Mouse (Mus musculus) kidney, embryonic 14.5 days (tissue): ENCODE measurements around the gene Plxna4. TPM values are rescaled to one million over a fixed set of nuclear protein-coding genes. Genes with fewer than 3 reads are reported as not detected.

Experiments used
- ATAC-seq: fragments of 200-750 bp; cut with Nextera tagmentation; 2 replicates; pipeline ENCODE4 v1.8.0; 2017; ENCODE audit warnings: moderate number of reproducible peaks, mild to moderate bottlenecking, moderate TSS enrichment, moderate library complexity; ENCODE audit not compliant: low FRiP score, low TSS enrichment
- H3K27ac ChIP-seq: fragments of 300-500 bp; sonication (generic); 2 replicates; pipeline ENCODE4 v1.5.1; 2014; ENCODE audit warnings: low read depth, mild to moderate bottlenecking, low read length, moderate library complexity, mixed read lengths
- H3K27me3 ChIP-seq: fragments of 300-500 bp; sonication (generic); 2 replicates; pipeline ENCODE4 v1.6.1; 2014; ENCODE audit warnings: mild to moderate bottlenecking, low read length; ENCODE audit not compliant: control insufficient read depth, insufficient read depth
- H3K36me3 ChIP-seq: fragments of 300-500 bp; sonication (generic); 2 replicates; pipeline ENCODE4 v1.6.1; 2014; ENCODE audit warnings: low read length, mixed read lengths; ENCODE audit not compliant: control insufficient read depth, insufficient read depth
- H3K4me1 ChIP-seq: fragments of 300-500 bp; sonication (generic); 2 replicates; pipeline ENCODE4 v1.6.1; 2014; ENCODE audit warnings: low read length, mixed read lengths; ENCODE audit not compliant: control insufficient read depth, insufficient read depth
- H3K4me2 ChIP-seq: fragments of 300-500 bp; sonication (generic); replicated peaks from 2 replicates; pipeline ENCODE4 v1.6.1; 2014; ENCODE audit warnings: low read depth, mild to moderate bottlenecking, low read length
- H3K4me3 ChIP-seq: fragments of 300-500 bp; sonication (generic); 2 replicates; pipeline ENCODE4 v1.5.1; 2014; ENCODE audit warnings: mild to moderate bottlenecking, low read length
- H3K9ac ChIP-seq: fragments of 300-500 bp; sonication (generic); 2 replicates; pipeline ENCODE4 v1.6.1; 2014; ENCODE audit warnings: low read depth, mild to moderate bottlenecking, low read length, moderate library complexity
- H3K9me3 ChIP-seq: fragments of 300-500 bp; sonication (generic); 2 replicates; pipeline ENCODE4 v1.6.1; 2016; ENCODE audit warnings: low read length; ENCODE audit not compliant: control insufficient read depth
- WGBS: fragments of 180-500 bp; shearing (Covaris S2); extraction: QIAGEN DNeasy Blood & Tissue Kit; methylation state at CpG from one replicate; pipeline ENCODE4 v1.1.7; 2014; 5-methylcytosine and 5-hydroxymethylcytosine counted together
- polyA plus RNA-seq: library from polyadenylated mRNA; unstranded; fragments of >200 nt; fragmentation: Nextera tagmentation; extraction: Ambion mirVana; gene quantifications from 2 replicates; pipeline ENCODE4 v1.2.1, GENCODE M21; 2014

Plxna4 gene
- polyA plus RNA-seq, 1 experiment from 2014 or later: 1.2 TPM

- no peak overlapping the region for H3K4me2 ChIP-seq
- H3K27ac ChIP-seq: no peak overlapping the region
- H3K9ac ChIP-seq: no peak overlapping the region
- H3K9me3 ChIP-seq: no peaks in the 10 kb centered on the region
- no peaks in the 10 kb centered on the region; the same call in 1 of the 2 replicates for H3K4me1 ChIP-seq
- no peaks in the 10 kb centered on the region for H3K27me3 ChIP-seq
- 84% methylated on average over 4 of the region's 4 CpGs for WGBS
- no peak for ATAC-seq
- H3K4me3 ChIP-seq: no peak overlapping the region
- no peaks in the 10 kb centered on the region for H3K36me3 ChIP-seq
Measured at GRCm38 (mm10) chr6:32475958-32476357, 112.0 kb downstream of the Plxna4 start.

GRCm38 (mm10) chr6:32472062-32472461 lies 115.9 kb downstream of the Plxna4 start:
- H3K27ac ChIP-seq: no peak overlapping the region
- WGBS: 76% methylated on average over 5 of the region's 5 CpGs

DNA sequence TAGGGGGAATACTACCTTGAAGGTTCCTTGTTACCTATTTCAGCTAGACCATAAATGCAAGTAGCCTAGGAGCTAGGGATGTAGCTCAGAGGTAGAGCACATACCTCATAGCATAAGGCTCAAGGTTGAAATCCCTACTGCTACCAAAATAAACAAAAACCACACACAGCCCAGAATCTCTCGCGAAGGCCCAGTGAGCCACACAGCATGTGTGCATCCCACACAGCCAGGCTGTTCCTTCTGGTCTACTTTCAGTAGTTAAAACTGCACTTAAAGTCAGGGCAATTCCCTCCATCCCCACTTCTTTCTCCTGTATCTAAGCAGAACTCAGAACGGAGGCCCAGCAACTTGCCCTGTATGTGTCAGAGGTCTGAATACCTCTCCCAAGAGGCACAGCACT lies 116.4 kb downstream of the Plxna4 start:
- no peaks in the 10 kb centered on the region for H3K27me3 ChIP-seq
- H3K9me3 ChIP-seq: no peaks in the 10 kb centered on the region
- WGBS: 61% methylated on average over 3 of the region's 3 CpGs
- H3K4me1 ChIP-seq: no peaks in the 10 kb centered on the region
- H3K36me3 ChIP-seq: no peaks in the 10 kb centered on the region
- no peak for ATAC-seq
- no peak overlapping the region for H3K4me3 ChIP-seq
- no peak overlapping the region for H3K4me2 ChIP-seq
- H3K9ac ChIP-seq: no peak overlapping the region
- H3K27ac ChIP-seq: no peak overlapping the region

More at GRCm38 (mm10) chr6:32472062-32472461, 115.9 kb downstream of the Plxna4 start:
- no peak overlapping the region for H3K9ac ChIP-seq
- no peak for ATAC-seq
- no peak overlapping the region for H3K4me2 ChIP-seq
- no peaks in the 10 kb centered on the region for H3K27me3 ChIP-seq
- H3K4me3 ChIP-seq: no peak overlapping the region
- H3K4me1 ChIP-seq: no peaks in the 10 kb centered on the region
- H3K9me3 ChIP-seq: no peaks in the 10 kb centered on the region
- H3K36me3 ChIP-seq: no peaks in the 10 kb centered on the region

DNA sequence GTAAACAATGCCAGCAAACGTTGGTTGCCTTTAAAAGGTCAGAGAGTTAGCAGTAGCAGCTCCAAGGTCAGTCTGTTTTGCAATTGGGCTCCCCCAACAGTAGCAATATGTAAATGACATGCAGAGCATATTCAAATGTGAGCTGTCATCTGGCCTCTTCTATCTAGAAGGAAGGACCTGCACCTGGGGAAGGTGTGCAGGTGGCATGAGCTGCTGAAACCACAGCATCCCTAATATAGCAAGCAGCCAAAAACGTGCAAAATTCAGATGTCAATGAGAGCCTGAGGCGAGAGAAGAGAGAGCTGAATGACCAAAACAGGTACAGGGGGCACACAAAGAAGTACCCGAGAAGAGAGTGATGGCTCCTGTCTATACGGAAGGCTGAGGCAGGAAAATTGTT lies 118.8 kb downstream of the Plxna4 start:
- no peak overlapping the region for H3K4me2 ChIP-seq
- H3K27me3 ChIP-seq: no peaks in the 10 kb centered on the region
- H3K9me3 ChIP-seq: no peaks in the 10 kb centered on the region
- H3K36me3 ChIP-seq: no peaks in the 10 kb centered on the region
- no peak overlapping the region for H3K27ac ChIP-seq
- WGBS: 67% methylated on average over 5 of the region's 5 CpGs
- no peaks in the 10 kb centered on the region for H3K4me1 ChIP-seq
- H3K9ac ChIP-seq: no peak overlapping the region
- no peak for ATAC-seq
- H3K4me3 ChIP-seq: no peak overlapping the region

DNA sequence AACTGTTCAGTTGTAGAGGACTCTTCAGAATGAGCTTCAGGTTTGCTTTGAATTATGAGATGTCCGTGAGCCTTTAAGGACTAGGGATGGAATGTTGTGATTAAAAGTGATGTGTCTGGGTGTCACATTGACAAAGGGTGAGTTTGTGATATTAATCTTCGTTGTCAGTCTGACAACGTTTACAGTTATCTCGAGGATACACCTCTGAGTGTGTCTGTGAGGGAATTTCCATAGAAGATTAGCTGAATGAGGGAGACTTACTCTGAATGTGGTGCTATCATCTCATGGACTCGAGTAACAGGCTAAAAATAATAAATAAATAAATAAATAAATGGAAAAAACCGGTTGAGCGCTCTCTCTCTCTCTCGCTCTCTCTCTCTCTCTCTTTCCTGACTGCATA lies 122.9 kb downstream of the Plxna4 start:
- Histone ChIP-seq H3K4me1 (no peaks in the 10 kb centered on the region), H3K9ac (no peak overlapping the region), H3K36me3 (no peaks in the 10 kb centered on the region), H3K27ac (no peak overlapping the region), H3K4me3 (no peak overlapping the region), H3K9me3 (no peaks in the 10 kb centered on the region), H3K27me3 (no peaks in the 10 kb centered on the region), H3K4me2 (no peak overlapping the region)
- 75% methylated on average over 8 of the region's 8 CpGs for WGBS
- ATAC-seq: no peak

GRCm38 (mm10) chr6:32464637-32465036 lies 123.4 kb downstream of the Plxna4 start:
- WGBS: 26% methylated on average over 8 of the region's 8 CpGs
- H3K4me1 ChIP-seq: no peaks in the 10 kb centered on the region
- H3K36me3 ChIP-seq: no peaks in the 10 kb centered on the region
- no peak overlapping the region for H3K9ac ChIP-seq
- H3K27ac ChIP-seq: no peak overlapping the region
- H3K4me2 ChIP-seq: no peak overlapping the region
- no peaks in the 10 kb centered on the region for H3K9me3 ChIP-seq
- no peak for ATAC-seq
- no peaks in the 10 kb centered on the region for H3K27me3 ChIP-seq
- H3K4me3 ChIP-seq: no peak overlapping the region

DNA sequence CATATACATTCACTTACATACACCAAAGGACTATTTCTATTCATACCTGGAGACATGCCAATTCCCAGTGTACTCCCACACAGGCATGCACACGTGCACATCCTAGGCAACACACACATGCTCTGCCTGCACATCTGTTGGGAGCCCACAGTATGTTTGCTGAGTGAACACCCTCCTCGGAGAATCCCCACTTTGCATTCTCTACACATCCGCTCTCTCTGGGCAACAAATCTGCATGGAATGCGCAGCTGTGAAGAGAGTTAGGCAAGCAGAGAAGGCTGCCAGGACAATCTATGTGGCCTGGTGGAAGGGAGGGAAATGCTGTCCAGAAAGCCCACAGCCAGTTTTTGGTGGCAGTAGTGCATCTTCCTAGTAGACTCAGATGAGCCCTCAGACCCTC lies 123.9 kb downstream of the Plxna4 start:
- Histone ChIP-seq H3K27me3 (no peaks in the 10 kb centered on the region), H3K9ac (no peak overlapping the region), H3K4me3 (no peak overlapping the region), H3K4me2 (no peak overlapping the region), H3K27ac (no peak overlapping the region), H3K36me3 (no peaks in the 10 kb centered on the region), H3K4me1 (no peaks in the 10 kb centered on the region), H3K9me3 (no peaks in the 10 kb centered on the region)
- no peak for ATAC-seq
- 70% methylated on average over 4 of the region's 4 CpGs for WGBS

DNA sequence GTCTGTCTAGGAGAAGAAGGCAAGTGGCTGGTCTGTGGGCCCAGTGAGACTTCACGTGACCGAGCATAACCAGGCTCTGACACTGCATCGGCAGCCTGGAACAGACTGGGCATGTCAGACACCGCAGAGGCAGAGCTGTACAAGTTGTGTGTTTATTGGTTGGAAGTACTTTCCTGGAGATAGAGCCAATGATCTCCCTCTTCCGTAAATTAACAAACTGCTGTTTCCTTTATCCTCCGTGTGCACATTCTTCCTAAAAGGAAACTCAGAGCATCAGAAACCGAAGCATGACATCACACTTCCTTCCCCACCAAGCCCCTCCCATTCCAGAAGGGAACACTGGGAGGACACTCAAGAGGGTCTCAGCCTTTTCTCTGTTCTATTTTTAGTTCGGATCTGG lies 127.6 kb downstream of the Plxna4 start:
- no peaks in the 10 kb centered on the region for H3K36me3 ChIP-seq
- no peak for ATAC-seq
- no peak overlapping the region for H3K4me3 ChIP-seq
- no peak overlapping the region for H3K27ac ChIP-seq
- H3K9ac ChIP-seq: no peak overlapping the region
- H3K4me1 ChIP-seq: no peaks in the 10 kb centered on the region
- no peaks in the 10 kb centered on the region for H3K9me3 ChIP-seq
- no peaks in the 10 kb centered on the region for H3K27me3 ChIP-seq
- WGBS: 70% methylated on average over 8 of the region's 8 CpGs
- no peak overlapping the region for H3K4me2 ChIP-seq

DNA sequence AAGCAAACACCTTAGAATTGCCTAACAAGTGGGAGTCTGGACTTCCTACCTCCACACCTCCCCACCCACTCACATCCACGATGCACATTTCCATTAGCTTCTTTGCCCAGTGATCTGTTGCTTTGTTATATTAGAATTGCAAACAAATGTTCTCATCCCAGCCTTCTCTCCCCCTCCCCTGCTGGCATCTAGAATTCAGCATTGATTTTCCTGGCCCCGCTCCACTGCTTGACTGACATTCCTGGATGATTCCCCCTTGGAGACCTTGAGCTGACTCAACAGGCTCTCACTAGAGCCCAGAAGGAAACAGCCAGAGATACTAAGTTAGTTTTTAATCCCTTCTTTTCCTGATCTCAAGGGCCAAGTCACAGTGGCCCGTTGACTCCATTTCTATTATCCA lies 131.4 kb downstream of the Plxna4 start:
- no peak for ATAC-seq
- WGBS: 88% methylated on average over 3 of the region's 3 CpGs
- Histone ChIP-seq H3K4me1 (no peaks in the 10 kb centered on the region), H3K27me3 (no peaks in the 10 kb centered on the region), H3K27ac (no peak overlapping the region), H3K36me3 (no peaks in the 10 kb centered on the region), H3K9ac (no peak overlapping the region), H3K9me3 (no peaks in the 10 kb centered on the region), H3K4me3 (no peak overlapping the region), H3K4me2 (no peak overlapping the region)

- Histone ChIP-seq H3K27ac (no peak overlapping the region), H3K36me3 (no peaks in the 10 kb centered on the region), H3K4me3 (no peak overlapping the region), H3K9me3 (no peaks in the 10 kb centered on the region), H3K4me1 (no peaks in the 10 kb centered on the region), H3K4me2 (no peak overlapping the region), H3K27me3 (no peaks in the 10 kb centered on the region), H3K9ac (no peak overlapping the region)
- no peak for ATAC-seq
Measured at GRCm38 (mm10) chr6:32451851-32452250, 136.1 kb downstream of the Plxna4 start.
